ENCODE assay signal across 10 mouse cellular contexts in genomic region chr7:139475896-139476295, GRCm38 (mm10).
DNase-seq lines count a peak whose midpoint lies in the region; ATAC-seq and TF ChIP-seq lines count a peak whose summit lies in the region.
"Had no signal": no experiment of that assay in that cellular context is flagged by ENCODE, and none has a peak within 500 bp of the region (broad histone marks: within the 10 kb centered on the region; RNA-seq: fewer than 3 reads in every experiment).

No protein-coding gene starts in this region.

- no peak; the same call in 1 of the 2 replicates for ATAC-seq in liver, embryonic 12.5 days
- no peak for ATAC-seq in forebrain, embryonic 15.5 days (replicated peaks)
- ATAC-seq: Patski had no signal

- no peaks in the 10 kb centered on the region for H3K9me3 ChIP-seq in liver, embryonic 12.5 days (replicated peaks)
- no peaks in the 10 kb centered on the region for H3K9me3 ChIP-seq in forebrain, embryonic 15.5 days
- H3K9me3 ChIP-seq: limb, embryonic 13.5 days had no signal

- peaks cover 9% of the 10 kb centered on the region; the same call in 1 of the 2 replicates for H3K4me1 ChIP-seq in liver, adult 2 months (ENCODE audit: control insufficient read depth, insufficient read depth, low read length)
- 0 out of 2 replicates have a peak, but pooled peaks cover 4% of the 10 kb centered on the region for H3K4me1 ChIP-seq in liver, embryonic 12.5 days
- no peaks in the 10 kb centered on the region for H3K4me1 ChIP-seq in forebrain, embryonic 15.5 days

- H3K27me3 ChIP-seq in liver, adult 2 months (ENCODE audit: control insufficient read depth, insufficient read depth, low read length): no peaks in the 10 kb centered on the region
- no peaks in the 10 kb centered on the region for H3K27me3 ChIP-seq in liver, embryonic 12.5 days (replicated peaks)
- no peaks in the 10 kb centered on the region for H3K27me3 ChIP-seq in forebrain, embryonic 15.5 days
- H3K27me3 ChIP-seq: limb, embryonic 13.5 days; Patski had no signal

- no peak for TF ChIP-seq POLR2A in liver, adult 2 months (IDR thresholded peaks at IDR 0.05; ENCODE audit: extremely low read depth, insufficient read depth, low read length)

- TF ChIP-seq CTCF in liver, adult 2 months (IDR thresholded peaks at IDR 0.05; ENCODE audit: low read depth, low read length): peak; percentile 72

- intact Hi-C loops in heart, postnatal 14 days (cut with DNase I): loop anchor here (2.0 to 10.0 kb wide), 2 partner anchors 241 to 351 kb away; no protein-coding TSS in a partner anchor

- 60% methylated on average over 4 of the region's 4 CpGs for whole genome bisulfite sequencing in liver, adult 2 months
- 53% methylated on average over 4 of the region's 4 CpGs for WGBS in liver, embryonic 12.5 days (ENCODE audit: insufficient replicate concordance)
- WGBS in forebrain, embryonic 15.5 days: 45% methylated on average over 4 of the region's 4 CpGs

- no peaks in the 10 kb centered on the region for H3K36me3 ChIP-seq in liver, adult 2 months (ENCODE audit: control insufficient read depth, insufficient read depth, low read length)
- H3K36me3 ChIP-seq in liver, embryonic 12.5 days: no peaks in the 10 kb centered on the region
- H3K36me3 ChIP-seq in forebrain, embryonic 15.5 days: no peaks in the 10 kb centered on the region

- no peak overlapping the region for H3K4me3 ChIP-seq in liver, adult 2 months (ENCODE audit: insufficient read depth, low read depth, low read length)
- H3K4me3 ChIP-seq in liver, embryonic 12.5 days: no peak overlapping the region
- no peak overlapping the region for H3K4me3 ChIP-seq in forebrain, embryonic 15.5 days
- H3K4me3 ChIP-seq: limb, embryonic 13.5 days had no signal

- peaks cover 4% of the 10 kb centered on the region; the same call in 1 of the 2 replicates for H3K79me2 ChIP-seq in liver, adult 2 months (ENCODE audit: control insufficient read depth, insufficient read depth, low read length)

- H3K9ac ChIP-seq in liver, adult 2 months (ENCODE audit: low read depth, low read length): no peak overlapping the region
- H3K9ac ChIP-seq in liver, embryonic 12.5 days: no peak overlapping the region
- no peak overlapping the region for H3K9ac ChIP-seq in forebrain, embryonic 15.5 days (replicated peaks)
- H3K9ac ChIP-seq: limb, embryonic 13.5 days had no signal

- DNase-seq in gastrocnemius, adult 18-20 months (ENCODE audit: low spot score): peak; percentile 14
- DNase-seq in gastrocnemius, postnatal 4 days (ENCODE audit: low spot score in 2 of 2): no peak
- DNase-seq in liver, adult 2 months (ENCODE audit: extremely low read depth, low read depth, low spot score): no peak
- DNase-seq in MN1 (ENCODE audit: low spot score): peak; percentile 20
- peak; percentile 33 to 49 for DNase-seq in heart, postnatal 14 days
- DNase-seq in gastrocnemius, adult 8-10 months (ENCODE audit: low spot score in 2 of 2): no peak

- H3K4me2 ChIP-seq in liver, embryonic 12.5 days: no peak overlapping the region
- H3K4me2 ChIP-seq in forebrain, embryonic 15.5 days (replicated peaks): no peak overlapping the region
- H3K4me2 ChIP-seq: limb, embryonic 13.5 days had no signal

- H3K27ac ChIP-seq in liver, adult 2 months (replicated peaks; ENCODE audit: insufficient read depth, low read depth, low read length): no peak overlapping the region
- H3K27ac ChIP-seq in liver, embryonic 12.5 days: no peak overlapping the region
- no peak overlapping the region for H3K27ac ChIP-seq in forebrain, embryonic 15.5 days (replicated peaks)
- H3K27ac ChIP-seq: limb, embryonic 13.5 days had no signal

Comparison
In these comparisons a context has a peak if more than half of its experiments do, and no peak if none do; other contexts are left out.
1. DNase-seq: peak in gastrocnemius, adult 18-20 months (single experiment), MN1 (single experiment) and heart, postnatal 14 days (2 of 2); none in gastrocnemius, postnatal 4 days (0 of 2), liver, adult 2 months (single experiment) and gastrocnemius, adult 8-10 months (0 of 2).